In genomic region chr7:109959716-109960612, GRCm38 (mm10) we compare ENCODE assay signal across 8 mouse cellular contexts. TPM values are rescaled to one million over a fixed set of nuclear protein-coding genes. Genes with fewer than 3 reads are reported as not detected.
DNase-seq lines count a peak whose midpoint lies in the region; ATAC-seq and TF ChIP-seq lines count a peak whose summit lies in the region.

TSS of gene Dennd5a (minus strand) at chr7:109960470.

- peak within 1 kb of the TSS; percentile 86 for H3K4me2 ChIP-seq in heart, embryonic 15.5 days
- peak within 1 kb of the TSS; percentile 89 for H3K4me2 ChIP-seq in liver, embryonic 15.5 days
- peak within 1 kb of the TSS; percentile 82 for H3K4me2 ChIP-seq in neural tube, embryonic 12.5 days (replicated peaks)
- H3K4me2 ChIP-seq in stomach, postnatal 0 days (replicated peaks; ENCODE audit: low read depth), result peak within 1 kb of the TSS; percentile 64

- H3K27me3 ChIP-seq in forebrain, embryonic 10.5 days (ENCODE audit: poor library complexity, severe bottlenecking), result peaks cover 11% of the 10 kb centered on the region
- no peaks in the 10 kb centered on the region for H3K27me3 ChIP-seq in heart, embryonic 15.5 days
- peaks cover 16% of the 10 kb centered on the region; the same call in 1 of the 2 replicates for H3K27me3 ChIP-seq in liver, embryonic 15.5 days
- H3K27me3 ChIP-seq in neural tube, embryonic 12.5 days (replicated peaks), result no peaks in the 10 kb centered on the region
- no peaks in the 10 kb centered on the region for H3K27me3 ChIP-seq in stomach, postnatal 0 days (ENCODE audit: control insufficient read depth, insufficient read depth, low read length)

- WGBS in forebrain, embryonic 10.5 days, result under 1% methylated on average over 107 of the region's 107 CpGs
- WGBS in heart, embryonic 15.5 days, result under 1% methylated on average over 79 of the region's 107 CpGs
- WGBS in liver, embryonic 15.5 days (ENCODE audit: insufficient replicate concordance), result under 1% methylated on average over 106 of the region's 107 CpGs
- under 1% methylated on average over 95 of the region's 107 CpGs for WGBS in neural tube, embryonic 12.5 days
- under 1% methylated on average over 64 of the region's 107 CpGs for WGBS in stomach, postnatal 0 days

- no peaks in the 10 kb centered on the region for H3K36me3 ChIP-seq in forebrain, embryonic 10.5 days (replicated peaks)
- no peaks in the 10 kb centered on the region for H3K36me3 ChIP-seq in heart, embryonic 15.5 days
- no peaks in the 10 kb centered on the region for H3K36me3 ChIP-seq in liver, embryonic 15.5 days (replicated peaks)
- no peaks in the 10 kb centered on the region for H3K36me3 ChIP-seq in neural tube, embryonic 12.5 days
- no peaks in the 10 kb centered on the region for H3K36me3 ChIP-seq in stomach, postnatal 0 days (ENCODE audit: control insufficient read depth, insufficient read depth, low read length)

- peak; percentile 80 for DNase-seq in CD4-positive, CD25-positive, alpha-beta regulatory T cell, adult 2 months (ENCODE audit: low read depth, low spot score)
- DNase-seq in forebrain, embryonic 10.5 days (ENCODE audit: extremely low spot score, low spot score), result peak; percentile 85
- DNase-seq in kidney, postnatal 14 days, result peak; percentile 91
- peak; percentile 71 for DNase-seq in stomach, postnatal 0 days (ENCODE audit: low spot score)

- H3K27ac ChIP-seq in brown adipose tissue, adult 24 weeks (replicated peaks; ENCODE audit: low read depth, low read length), result peak within 1 kb of the TSS; percentile 90
- peak within 1 kb of the TSS; percentile 97 for H3K27ac ChIP-seq in forebrain, embryonic 10.5 days
- H3K27ac ChIP-seq in heart, embryonic 15.5 days, result peak within 1 kb of the TSS; percentile 96
- peak within 1 kb of the TSS; percentile 81 for H3K27ac ChIP-seq in liver, embryonic 15.5 days (replicated peaks)
- H3K27ac ChIP-seq in neural tube, embryonic 12.5 days, result peak within 1 kb of the TSS; percentile 86
- H3K27ac ChIP-seq in stomach, postnatal 0 days (replicated peaks), result peak within 1 kb of the TSS; percentile 92

- no peak for TF ChIP-seq EP300 in stomach, postnatal 0 days (optimal IDR thresholded peaks at IDR 0.05)

- TF ChIP-seq CTCF in stomach, postnatal 0 days (IDR thresholded peaks at IDR 0.05; ENCODE audit: low read depth), result no peak

- ATAC-seq in heart, embryonic 15.5 days (replicated peaks; ENCODE audit: insufficient number of reproducible peaks, insufficient read depth, low FRiP score, low read depth), result peak; percentile 96
- peak; percentile 80 for ATAC-seq in liver, embryonic 15.5 days (ENCODE audit: insufficient read depth)
- peak; percentile 96 for ATAC-seq in neural tube, embryonic 12.5 days (ENCODE audit: low FRiP score, low read depth)
- ATAC-seq in stomach, postnatal 0 days (ENCODE audit: low FRiP score, low TSS enrichment), result peak; percentile 89

- peaks cover 4% of the 10 kb centered on the region; the same call in 1 of the 2 replicates for H3K4me1 ChIP-seq in brown adipose tissue, adult 24 weeks (ENCODE audit: control insufficient read depth, insufficient read depth, insufficient read length, low read length)
- peaks cover 34% of the 10 kb centered on the region for H3K4me1 ChIP-seq in forebrain, embryonic 10.5 days
- H3K4me1 ChIP-seq in heart, embryonic 15.5 days (replicated peaks), result peaks cover 41% of the 10 kb centered on the region
- H3K4me1 ChIP-seq in liver, embryonic 15.5 days (replicated peaks), result peaks cover 49% of the 10 kb centered on the region
- H3K4me1 ChIP-seq in neural tube, embryonic 12.5 days, result peaks cover 29% of the 10 kb centered on the region
- H3K4me1 ChIP-seq in stomach, postnatal 0 days (replicated peaks; ENCODE audit: control insufficient read depth, insufficient read depth), result no peaks in the 10 kb centered on the region

- H3K9me3 ChIP-seq in forebrain, embryonic 10.5 days, result no peaks in the 10 kb centered on the region
- no peaks in the 10 kb centered on the region for H3K9me3 ChIP-seq in heart, embryonic 15.5 days (replicated peaks)
- no peaks in the 10 kb centered on the region for H3K9me3 ChIP-seq in liver, embryonic 15.5 days (replicated peaks)
- no peaks in the 10 kb centered on the region for H3K9me3 ChIP-seq in neural tube, embryonic 12.5 days
- no peaks in the 10 kb centered on the region for H3K9me3 ChIP-seq in stomach, postnatal 0 days (ENCODE audit: control insufficient read depth, low read length)

- H3K4me3 ChIP-seq in brown adipose tissue, adult 24 weeks (ENCODE audit: insufficient read depth, low read depth, low read length), result peak within 1 kb of the TSS; percentile 79
- H3K4me3 ChIP-seq in forebrain, embryonic 10.5 days, result peak within 1 kb of the TSS; percentile 89
- peak within 1 kb of the TSS; percentile 87 for H3K4me3 ChIP-seq in heart, embryonic 15.5 days
- H3K4me3 ChIP-seq in liver, embryonic 15.5 days (replicated peaks), result peak within 1 kb of the TSS; percentile 78
- H3K4me3 ChIP-seq in neural tube, embryonic 12.5 days, result peak within 1 kb of the TSS; percentile 91
- peak within 1 kb of the TSS; percentile 70 for H3K4me3 ChIP-seq in stomach, postnatal 0 days (ENCODE audit: low read depth, low read length)

- peak within 1 kb of the TSS; percentile 98 for H3K9ac ChIP-seq in heart, embryonic 15.5 days
- peak within 1 kb of the TSS; percentile 88 for H3K9ac ChIP-seq in liver, embryonic 15.5 days
- H3K9ac ChIP-seq in neural tube, embryonic 12.5 days, result peak within 1 kb of the TSS; percentile 96
- H3K9ac ChIP-seq in stomach, postnatal 0 days (ENCODE audit: low read length), result peak within 1 kb of the TSS; percentile 90

RNA-seq across cellular contexts. Expression of gene Dennd5a, which starts in this region (rescaled TPM):
- 94.7 and 95.4 TPM in 2 replicates for polyA plus RNA-seq in brown adipose tissue, adult 24 weeks (2012; ENCODE audit: insufficient read depth, insufficient read length, missing spikeins)
- polyA plus RNA-seq in forebrain, embryonic 10.5 days (2016; fragmentation: Nextera tagmentation; extraction: Ambion mirVana), result 29.4 and 29.7 TPM in 2 replicates
- 37.8 and 38.7 TPM in 2 replicates for polyA plus RNA-seq in heart, embryonic 15.5 days (2015; fragmentation: Nextera tagmentation; extraction: Ambion mirVana)
- 7.1 and 7.6 TPM in 2 replicates for polyA plus RNA-seq in liver, embryonic 15.5 days (2015; fragmentation: Nextera tagmentation; extraction: Ambion mirVana)
- polyA plus RNA-seq in neural tube, embryonic 12.5 days (2016; fragmentation: Nextera tagmentation; extraction: Ambion mirVana), result 65.6 and 69.9 TPM in 2 replicates
- 13.8 and 14.5 TPM in 2 replicates for polyA plus RNA-seq in stomach, postnatal 0 days (2015; fragmentation: Nextera tagmentation; extraction: Ambion mirVana)

Comparison
In these comparisons a context has a peak if more than half of its experiments do, and no peak if none do; other contexts are left out.
1. Peak in every context shown above with its lines: DNase-seq, ATAC-seq, H3K4me3 ChIP-seq and H3K27ac ChIP-seq.